Mouse (Mus musculus) myocyte (in vitro differentiated cells): Measurements from ENCODE around the gene Egln1. TPM values are rescaled to one million over a fixed set of nuclear protein-coding genes. Genes with fewer than 3 reads are reported as not detected.

Experiments
- H3K27me3 ChIP-seq: one replicate; pipeline ENCODE4 v1.6.1; 2011; ENCODE audit not compliant: control insufficient read depth, insufficient read depth, insufficient read length
- H3K36me3 ChIP-seq: one replicate; pipeline ENCODE4 v1.6.1; 2011; ENCODE audit not compliant: control insufficient read depth, insufficient read depth
- H3K4me2 ChIP-seq: one replicate; pipeline ENCODE4 v1.6.1; 2011; ENCODE audit warnings: low read depth, control low read depth
- H3K4me3 ChIP-seq: one replicate; pipeline ENCODE4 v1.5.1; 2011; ENCODE audit warnings: mild to moderate bottlenecking, control low read depth, moderate library complexity
- H3K79me2 ChIP-seq: one replicate; pipeline ENCODE4 v1.6.1; 2011; ENCODE audit not compliant: control insufficient read depth, insufficient read depth
- H3ac ChIP-seq: one replicate; pipeline ENCODE4 v1.6.1; 2011; ENCODE audit not compliant: control insufficient read depth, insufficient read length
- CEBPB ChIP-seq: IDR thresholded peaks from 2 replicates; pipeline ENCODE4 v1.6.1; 2011; ENCODE audit warnings: mild to moderate bottlenecking, moderate library complexity; ENCODE audit not compliant: poor library complexity, insufficient read depth, severe bottlenecking
- E2F4 ChIP-seq: IDR thresholded peaks from one replicate; pipeline ENCODE4 v1.6.1; 2011; ENCODE audit warnings: mild to moderate bottlenecking, control low read depth, moderate library complexity; ENCODE audit not compliant: insufficient read depth
- MAX ChIP-seq: IDR thresholded peaks from one replicate; pipeline ENCODE4 v1.6.1; 2011; ENCODE audit warnings: low read depth, mild to moderate bottlenecking, control low read depth
- MYOD1 ChIP-seq, 3 experiments: IDR thresholded peaks; one replicate each; pipeline ENCODE4 v1.6.1; 2011; ENCODE audit warnings: control low read depth in 2 of 3, low read depth in 2 of 3, mild to moderate bottlenecking in 2 of 3, moderate library complexity in 1 of 3; ENCODE audit not compliant: insufficient read length in 2 of 3, control insufficient read depth in 1 of 3
- MYOG ChIP-seq, 3 experiments: IDR thresholded peaks; one replicate each; pipeline ENCODE4 v1.6.1; 2011; ENCODE audit warnings: control low read depth in 2 of 3, low read depth in 2 of 3, mild to moderate bottlenecking in 2 of 3; ENCODE audit not compliant: insufficient read length in 2 of 3, control insufficient read depth in 1 of 3, insufficient read depth in 1 of 3
- POLR2A ChIP-seq: IDR thresholded peaks from one replicate; pipeline ENCODE4 v1.6.1; 2011; ENCODE audit warnings: low read depth, mild to moderate bottlenecking, control low read depth, moderate library complexity; ENCODE audit not compliant: insufficient read length
- POLR2AphosphoS2 ChIP-seq: IDR thresholded peaks from one replicate; pipeline ENCODE4 v1.6.1; 2011; ENCODE audit warnings: low read depth, control low read depth; ENCODE audit not compliant: insufficient read length
- REST ChIP-seq: IDR thresholded peaks from one replicate; pipeline ENCODE4 v1.6.1; 2011; ENCODE audit warnings: mild to moderate bottlenecking, control low read depth, moderate library complexity; ENCODE audit not compliant: insufficient read depth, insufficient read length
- SRF ChIP-seq: IDR thresholded peaks from one replicate; pipeline ENCODE4 v1.6.1; 2011; ENCODE audit warnings: low read depth; ENCODE audit not compliant: control insufficient read depth, insufficient read length
- TCF12 ChIP-seq: IDR thresholded peaks from one replicate; pipeline ENCODE4 v1.6.1; 2011; ENCODE audit warnings: mild to moderate bottlenecking, control low read depth; ENCODE audit not compliant: poor library complexity, insufficient read depth, severe bottlenecking
- TCF3 ChIP-seq: IDR thresholded peaks from one replicate; pipeline ENCODE4 v1.6.1; 2011; ENCODE audit warnings: low read depth, control low read depth; ENCODE audit not compliant: insufficient read length
- USF1 ChIP-seq: IDR thresholded peaks from one replicate; pipeline ENCODE4 v1.6.1; 2011; ENCODE audit warnings: low read depth, mild to moderate bottlenecking, control low read depth, moderate library complexity
- polyA plus RNA-seq: library from polyadenylated mRNA; unstranded; fragments of >200 nt; fragmentation: generic; extraction: Trizol; gene quantifications from one replicate; pipeline ENCODE4 v1.2.1, GENCODE M21; 2012; ENCODE audit warnings: missing spikeins

The Egln1 gene
- polyA plus RNA-seq, 1 experiment = 35.8 TPM

DNA sequence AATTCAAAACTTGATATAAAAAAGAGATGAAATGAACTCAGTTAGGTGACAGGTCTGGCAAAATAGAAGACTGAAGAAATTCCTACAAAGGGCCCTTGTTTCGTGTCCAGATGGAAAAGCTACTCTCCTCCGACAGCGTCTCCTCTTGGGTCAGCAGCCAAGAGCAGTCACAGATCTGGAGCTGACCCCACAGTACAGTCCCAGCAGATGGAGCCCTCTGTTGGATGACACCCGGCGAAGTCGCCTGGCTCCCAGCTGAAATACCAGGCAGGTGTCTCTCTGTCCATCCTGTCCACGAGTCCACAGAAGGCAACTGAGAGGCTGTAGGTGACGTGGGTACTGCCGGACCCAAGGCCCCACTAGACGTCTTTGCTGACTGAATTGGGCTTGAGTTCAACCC lies 38.8 kb downstream of the Egln1 start:
- no peak for TF ChIP-seq POLR2A
- TF ChIP-seq CEBPB = no peak
- no peak for TF ChIP-seq MYOG (IDR thresholded peaks at IDR 0.05; ENCODE audit: control insufficient read depth in 1 of 3, insufficient read depth in 1 of 3, insufficient read length in 2 of 3, low read depth in 2 of 3)
- TF ChIP-seq USF1 = no peak
- TF ChIP-seq TCF12 = no peak
- TF ChIP-seq E2F4 = no peak
- no peak for TF ChIP-seq MYOD1 (IDR thresholded peaks at IDR 0.05; ENCODE audit: control insufficient read depth in 1 of 3, insufficient read length in 2 of 3, low read depth in 2 of 3)
- no peak for TF ChIP-seq TCF3
- TF ChIP-seq MAX = no peak
- no peak for TF ChIP-seq SRF
- TF ChIP-seq POLR2AphosphoS2 = no peak
- no peak for TF ChIP-seq REST
- H3K27me3 ChIP-seq = no peaks in the 10 kb centered on the region
- no peak overlapping the region for H3ac ChIP-seq

DNA sequence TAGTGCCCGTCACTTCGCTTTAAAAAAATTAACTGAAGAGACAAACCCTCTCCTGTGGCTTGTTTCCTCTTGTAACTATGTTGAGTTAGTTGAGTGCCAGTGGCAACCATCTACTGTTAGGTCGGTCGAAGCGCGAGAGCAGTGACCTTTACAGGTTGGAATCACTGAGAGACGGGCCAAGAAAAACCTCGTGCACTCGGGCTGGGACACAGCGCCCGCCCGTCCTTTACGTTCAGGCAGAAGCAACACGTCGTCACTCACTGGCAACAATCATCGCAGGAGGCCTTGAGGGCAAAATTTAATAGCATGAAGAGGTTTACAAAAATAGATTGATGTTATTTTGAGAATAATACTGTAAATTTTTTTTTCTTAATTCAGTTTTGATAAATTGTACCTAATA lies 39.2 kb downstream of the Egln1 start:
- H3K4me3 ChIP-seq = no peak overlapping the region
- no peak for TF ChIP-seq REST
- TF ChIP-seq MAX = no peak
- no peak for TF ChIP-seq SRF
- no peak for TF ChIP-seq MYOG (IDR thresholded peaks at IDR 0.05; ENCODE audit: control insufficient read depth in 1 of 3, insufficient read depth in 1 of 3, insufficient read length in 2 of 3, low read depth in 2 of 3)
- no peak for TF ChIP-seq E2F4
- TF ChIP-seq CEBPB = no peak
- no peak for TF ChIP-seq POLR2A
- no peak for TF ChIP-seq TCF3
- TF ChIP-seq TCF12 = no peak
- no peak for TF ChIP-seq USF1
- TF ChIP-seq MYOD1 (IDR thresholded peaks at IDR 0.05; ENCODE audit: control insufficient read depth in 1 of 3, insufficient read length in 2 of 3, low read depth in 2 of 3) = no peak
- TF ChIP-seq POLR2AphosphoS2 = no peak
- H3K36me3 ChIP-seq = peaks cover 15% of the 10 kb centered on the region
- H3K4me2 ChIP-seq = no peak overlapping the region
- peaks cover 11% of the 10 kb centered on the region for H3K79me2 ChIP-seq
- H3K27me3 ChIP-seq = no peaks in the 10 kb centered on the region
- no peak overlapping the region for H3ac ChIP-seq

More for the DNA sequence above, 38.8 kb downstream of the Egln1 start:
- H3K4me3 ChIP-seq = no peak overlapping the region
- peaks cover 14% of the 10 kb centered on the region for H3K36me3 ChIP-seq
- H3K4me2 ChIP-seq = no peak overlapping the region
- peaks cover 11% of the 10 kb centered on the region for H3K79me2 ChIP-seq

DNA sequence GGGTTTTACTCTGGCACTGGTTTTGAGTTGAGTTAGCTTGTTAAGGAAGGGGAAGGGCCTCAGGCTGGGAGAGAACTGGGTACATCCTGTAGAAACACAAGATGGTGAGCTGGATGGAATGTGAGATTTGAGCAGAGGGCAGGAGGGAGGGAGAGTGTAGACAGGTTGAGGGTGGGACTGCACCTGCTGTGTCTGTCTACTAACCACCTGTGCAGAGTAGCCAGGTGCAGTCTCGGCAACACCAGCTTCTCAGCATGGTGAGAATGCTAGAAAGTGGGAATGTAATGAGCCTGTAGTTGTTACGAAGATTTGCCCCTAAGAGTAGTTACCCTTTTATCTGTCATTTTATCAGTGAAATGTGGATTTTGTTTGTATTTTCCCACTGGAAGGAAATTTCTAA lies 43.6 kb downstream of the Egln1 start:
- H3K27me3 ChIP-seq = no peaks in the 10 kb centered on the region
- no peak overlapping the region for H3ac ChIP-seq
- peaks cover 28% of the 10 kb centered on the region for H3K36me3 ChIP-seq
- peaks cover 15% of the 10 kb centered on the region for H3K79me2 ChIP-seq
- no peak overlapping the region for H3K4me2 ChIP-seq
- no peak for TF ChIP-seq MAX
- peak in 2 of 3 experiments; percentile 51 to 75 for TF ChIP-seq MYOD1 (IDR thresholded peaks at IDR 0.05; ENCODE audit: control insufficient read depth in 1 of 3, insufficient read length in 2 of 3, low read depth in 2 of 3)
- no peak for TF ChIP-seq REST
- TF ChIP-seq POLR2AphosphoS2 = peak; percentile 64
- no peak for TF ChIP-seq CEBPB
- no peak for TF ChIP-seq POLR2A
- peak in 1 of 3 experiments; percentile 55 for TF ChIP-seq MYOG (IDR thresholded peaks at IDR 0.05; ENCODE audit: control insufficient read depth in 1 of 3, insufficient read depth in 1 of 3, insufficient read length in 2 of 3, low read depth in 2 of 3)
- H3K4me3 ChIP-seq = no peak overlapping the region

DNA sequence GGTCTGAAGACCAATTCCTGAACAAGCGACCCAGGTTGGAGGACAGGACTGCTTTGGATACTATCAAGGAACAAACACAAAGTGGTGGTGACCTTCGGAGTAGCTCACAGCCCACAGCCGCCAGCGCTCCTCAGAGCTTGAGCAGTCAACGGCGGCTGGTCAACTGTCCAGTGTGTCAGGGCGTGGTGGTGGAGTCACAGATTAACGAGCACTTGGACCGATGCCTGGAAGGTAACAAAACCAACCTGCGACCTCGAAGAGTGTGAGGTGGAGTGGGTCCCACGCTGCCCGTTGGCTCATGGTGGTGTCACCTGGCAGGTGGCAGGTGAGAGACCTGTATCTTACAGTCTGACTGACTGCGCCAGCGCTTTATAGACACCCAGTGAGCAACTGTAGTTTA lies 45.9 kb downstream of the Egln1 start:
- peaks cover 37% of the 10 kb centered on the region for H3K79me2 ChIP-seq
- no peaks in the 10 kb centered on the region for H3K27me3 ChIP-seq
- no peak overlapping the region for H3ac ChIP-seq
- peaks cover 32% of the 10 kb centered on the region for H3K36me3 ChIP-seq
- H3K4me3 ChIP-seq = no peak overlapping the region
- TF ChIP-seq POLR2AphosphoS2 (peak; percentile 73), TCF3 (no peak), POLR2A (peak; percentile 21)
- H3K4me2 ChIP-seq = no peak overlapping the region

DNA sequence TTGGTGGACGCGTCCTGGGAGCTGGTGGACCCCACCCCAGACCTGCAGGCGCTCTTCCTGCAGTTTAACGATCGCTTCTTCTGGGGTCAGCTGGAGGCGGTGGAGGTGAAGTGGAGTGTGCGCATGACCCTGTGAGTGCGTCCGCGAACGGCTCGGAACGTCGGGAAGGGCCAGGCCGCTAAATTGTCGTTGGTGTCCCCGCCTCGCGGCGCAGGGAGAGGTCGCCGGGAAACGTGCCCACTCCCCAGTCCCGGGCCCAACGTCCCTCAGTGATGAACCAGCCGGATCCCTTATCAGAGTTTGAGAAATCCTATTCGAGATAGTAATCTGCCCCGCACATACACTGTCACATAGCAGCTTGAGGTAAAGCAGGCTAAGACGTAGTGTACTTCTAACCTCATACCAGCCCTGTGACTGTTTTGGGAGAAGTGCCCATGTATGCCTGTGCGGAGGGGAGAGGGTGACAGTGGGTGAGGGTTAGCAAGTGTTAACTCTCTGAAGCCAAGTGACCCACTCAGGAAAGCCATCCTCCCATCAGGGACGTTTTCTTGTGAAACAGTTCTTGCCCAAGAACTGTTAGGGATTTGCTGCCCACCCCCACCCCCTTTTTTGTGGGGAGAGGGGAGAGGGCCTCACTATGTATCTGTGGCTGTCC lies 50.7 kb downstream of the Egln1 start:
- no peak for TF ChIP-seq E2F4
- peak; percentile 17 for TF ChIP-seq POLR2AphosphoS2
- Histone ChIP-seq H3K4me2 (peak overlapping the region; percentile 92), H3K79me2 (peaks cover 45% of the 10 kb centered on the region), H3K27me3 (no peaks in the 10 kb centered on the region), H3K4me3 (peak overlapping the region; percentile 80), H3ac (peak overlapping the region; percentile 88), H3K36me3 (peaks cover 29% of the 10 kb centered on the region)
